Mouse (Mus musculus): ENCODE results near the gene Fancd2. TPM values are rescaled to one million over a fixed set of nuclear protein-coding genes. Genes with fewer than 3 reads are reported as not detected.
A peak's percentile ranks its signal among the peaks of the same experiment; 100 is the strongest.

Fancd2 gene
- total RNA-seq (2021): 1 to 10 TPM; 5.0 to 7.0 TPM
- long read RNA-seq, experiment 1, partial matches to known transcripts: 1 of 4 reads
- long read RNA-seq, experiment 1, other reads (novel, unspliced or antisense): 3 of 4 reads
- long read RNA-seq, experiment 2, full-length matches to known transcripts: 2 of 7 reads
- long read RNA-seq, experiment 2, partial matches to known transcripts: 2 of 7 reads
- long read RNA-seq, experiment 2, other reads (novel, unspliced or antisense): 3 of 7 reads

- peak; percentile 98 for DNase-seq
Observed at GRCm38 (mm10) chr6:113530932-113531839, at the start of gene Fancd2, which contains the start of gene Emc3. Fancd2 (plus strand) TSS chr6:113531682. Emc3 (minus strand) TSS chr6:113531652.

GRCm38 (mm10) chr6:113482477-113483099, 48.9 kb upstream of the Fancd2 start:
- peak; percentile 49 for DNase-seq

GRCm38 (mm10) chr6:113483100-113483615, 48.3 kb upstream of the Fancd2 start, which contains the start of gene Creld1:
Creld1 (plus strand) TSS chr6:113483297.
- DNase-seq: peak; percentile 96

GRCm38 (mm10) chr6:113483729-113484128, 47.8 kb upstream of the Fancd2 start:
- DNase-seq: peak; percentile 39

- DNase-seq: peak; percentile 24
Observed at GRCm38 (mm10) chr6:113487125-113487576, 44.3 kb upstream of the Fancd2 start.

DNA sequence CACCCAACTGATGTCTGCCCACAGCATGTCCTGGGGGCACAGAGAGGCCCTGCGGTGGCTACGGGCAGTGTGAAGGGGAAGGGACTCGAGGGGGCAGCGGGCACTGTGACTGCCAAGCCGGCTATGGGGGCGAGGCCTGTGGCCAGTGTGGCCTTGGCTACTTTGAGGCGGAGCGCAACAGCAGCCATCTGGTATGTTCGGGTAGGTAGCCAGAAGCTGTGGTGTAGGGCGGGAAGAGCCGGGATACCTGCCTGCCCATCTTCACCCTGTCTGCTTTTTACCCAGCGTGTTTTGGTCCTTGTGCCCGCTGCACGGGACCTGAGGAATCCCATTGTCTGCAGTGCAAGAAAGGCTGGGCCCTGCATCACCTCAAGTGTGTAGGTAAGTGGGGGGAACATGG, 42.1 kb upstream of the Fancd2 start:
- DNase-seq: no peak

- DNase-seq: no peak
Observed at GRCm38 (mm10) chr6:113492101-113492864, 39.2 kb upstream of the Fancd2 start.

- DNase-seq: peak; percentile 86
Observed at GRCm38 (mm10) chr6:113494258-113494788, 37.2 kb upstream of the Fancd2 start.

DNA sequence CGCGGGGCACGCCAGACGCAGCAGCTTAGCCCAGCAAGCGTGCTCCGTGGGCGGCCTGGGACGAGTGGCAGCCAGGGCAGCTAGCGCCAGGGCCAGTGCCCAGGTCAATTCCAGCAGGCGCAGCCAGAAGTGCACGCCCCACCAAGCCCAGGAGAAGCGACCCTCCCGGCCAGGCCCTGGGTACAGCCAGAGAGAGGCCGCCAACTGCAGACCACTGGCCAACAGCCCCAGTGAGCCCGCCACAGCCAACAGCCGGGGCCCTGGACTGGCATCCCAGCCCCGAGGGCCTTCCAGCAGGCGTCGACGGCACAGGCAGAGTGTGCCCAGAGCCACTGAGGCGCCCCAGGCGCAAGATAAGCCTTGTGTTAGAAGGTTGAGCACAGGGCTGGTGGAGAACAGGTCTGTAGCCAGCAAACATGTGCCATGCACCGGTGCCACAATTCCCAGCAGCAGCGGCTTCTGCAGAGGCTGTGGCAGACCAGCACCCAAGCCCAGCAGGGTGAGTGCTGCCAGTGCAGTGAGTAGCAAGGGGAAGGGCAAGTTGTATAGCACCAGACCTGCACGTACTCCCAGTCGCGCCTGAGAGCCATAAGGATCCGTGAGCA, 36.3 kb upstream of the Fancd2 start:
- no peak for DNase-seq

- DNase-seq: no peak
Observed at GRCm38 (mm10) chr6:113499346-113499745, 32.1 kb upstream of the Fancd2 start.

DNA sequence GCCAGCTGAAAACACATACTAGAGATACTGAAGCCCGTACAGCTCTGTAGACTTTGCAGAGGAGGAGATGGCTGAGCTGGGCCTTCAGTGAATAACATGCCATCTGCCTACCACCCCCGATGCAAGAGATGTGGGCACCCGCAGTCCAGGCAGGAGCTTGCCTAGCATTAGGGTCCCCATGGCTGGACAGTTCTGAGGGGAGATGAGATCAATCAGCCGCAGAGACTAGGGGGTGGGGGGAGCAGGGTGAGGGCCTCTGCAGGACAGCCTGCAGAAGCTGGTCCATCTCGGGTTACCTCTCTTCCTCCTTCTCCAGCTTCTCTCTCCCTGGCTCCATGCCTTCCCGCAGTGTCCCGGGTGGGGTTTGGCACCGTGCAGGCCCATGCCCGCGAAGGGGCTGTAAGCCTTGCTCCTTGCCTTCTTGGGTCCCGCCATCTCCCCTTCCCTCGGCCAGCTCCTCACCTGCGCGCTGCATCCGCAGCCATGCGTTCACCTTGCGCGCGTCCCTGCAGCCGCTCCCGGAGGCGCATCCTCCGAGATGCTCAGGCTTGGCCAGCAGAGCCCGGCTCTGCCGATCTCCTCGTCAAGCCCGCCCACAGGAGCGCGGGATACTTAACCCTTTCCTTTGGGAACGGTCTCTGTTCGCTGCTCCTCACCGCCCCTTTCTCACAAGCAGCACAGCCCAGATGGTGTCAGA, 29.9 kb upstream of the Fancd2 start, which contains the start of gene Prrt3:
TSS of gene Prrt3 (minus strand) at position 544 of the 697 bp plus-strand sequence.
- DNase-seq: no peak

DNA sequence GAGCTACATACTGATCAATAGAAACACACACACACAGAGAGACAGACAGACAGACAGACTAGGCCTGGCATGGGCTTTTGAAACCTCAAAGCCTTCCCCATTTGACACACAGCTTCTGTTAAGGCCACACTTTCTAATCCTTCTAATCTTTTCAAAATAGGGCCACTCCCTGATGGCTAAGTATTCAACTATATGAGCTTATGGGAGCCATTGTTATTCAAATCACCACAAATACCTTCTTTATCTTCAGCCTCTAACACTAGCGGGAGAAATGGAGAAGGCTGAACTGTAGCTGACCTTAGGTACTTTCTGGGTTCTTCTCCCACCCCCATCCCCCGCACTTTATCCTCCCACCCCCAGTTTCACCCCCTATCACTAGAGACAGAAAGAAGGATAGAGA, 28.7 kb upstream of the Fancd2 start:
- DNase-seq: no peak

DNA sequence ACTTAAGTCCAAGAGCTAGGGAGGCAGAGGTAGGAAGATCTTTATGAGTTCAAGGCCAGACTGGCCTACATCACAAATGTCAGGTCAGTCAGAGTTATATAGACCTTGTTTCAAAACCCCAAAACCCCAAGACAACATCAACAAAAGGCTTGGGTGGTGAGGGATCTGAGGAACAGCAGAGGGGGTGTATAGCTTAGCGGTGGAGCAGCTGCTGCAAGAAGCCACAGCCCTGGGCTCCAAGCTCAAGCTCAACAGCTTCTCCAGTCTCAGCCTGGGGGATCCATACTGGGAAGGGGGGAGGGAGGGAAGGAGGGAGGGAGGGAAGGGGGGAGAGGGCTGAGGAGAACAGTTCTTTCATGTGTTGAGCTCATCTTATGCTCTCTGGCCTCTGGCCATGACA, 25.8 kb upstream of the Fancd2 start:
- DNase-seq: no peak

GRCm38 (mm10) chr6:113507130-113507529, 24.4 kb upstream of the Fancd2 start:
- DNase-seq: no peak

- peak; percentile 28 for DNase-seq
Observed at GRCm38 (mm10) chr6:113508272-113508946, 23.1 kb upstream of the Fancd2 start.

GRCm38 (mm10) chr6:113508947-113509280, 22.6 kb upstream of the Fancd2 start:
- DNase-seq: no peak

- DNase-seq: no peak
Observed at GRCm38 (mm10) chr6:113513944-113514343, 17.5 kb upstream of the Fancd2 start.

DNA sequence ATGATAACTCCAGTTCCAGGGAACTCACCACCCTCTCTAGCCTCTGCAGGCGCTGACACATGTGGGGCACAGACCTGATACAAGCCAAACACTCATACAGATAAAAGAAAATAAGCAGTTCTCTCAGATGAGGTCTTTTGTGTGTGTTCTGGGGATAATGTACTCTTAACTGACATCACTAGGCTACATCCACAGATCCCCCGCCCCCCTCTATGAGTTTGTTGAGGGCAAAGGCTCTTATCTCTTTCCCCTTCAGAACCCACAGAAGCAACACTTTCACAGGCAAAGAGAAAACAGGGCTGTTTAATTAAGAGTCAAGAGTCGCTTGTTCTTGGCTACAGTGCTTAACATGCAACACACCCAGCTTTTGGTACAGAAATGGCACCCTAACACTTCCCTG, 16.9 kb upstream of the Fancd2 start:
- no peak for DNase-seq

- DNase-seq: no peak
Observed at GRCm38 (mm10) chr6:113517434-113518080, 13.9 kb upstream of the Fancd2 start.

All from adrenal gland, postnatal 10 days (tissue).